ENCODE assay signal across 7 mouse cellular contexts in genomic region chr5:139252081-139252909, GRCm38 (mm10). TPM values are rescaled to one million over a fixed set of nuclear protein-coding genes. Genes with fewer than 3 reads are reported as not detected.
DNase-seq lines count a peak whose midpoint lies in the region; ATAC-seq lines count a peak whose summit lies in the region.

Get4 (plus strand) TSS chr5:139252324.

- peaks cover 32% of the 10 kb centered on the region for H3K36me3 ChIP-seq in embryonic facial prominence, embryonic 12.5 days
- H3K36me3 ChIP-seq in limb, embryonic 11.5 days (ENCODE audit: control insufficient read depth, insufficient read depth, low read length): peaks cover 10% of the 10 kb centered on the region; the same call in 1 of the 2 replicates
- peaks cover 41% of the 10 kb centered on the region for H3K36me3 ChIP-seq in midbrain, embryonic 14.5 days (ENCODE audit: control insufficient read depth, insufficient read depth, low read length)

- no peaks in the 10 kb centered on the region for H3K27me3 ChIP-seq in embryonic facial prominence, embryonic 12.5 days
- H3K27me3 ChIP-seq in limb, embryonic 11.5 days (ENCODE audit: control insufficient read depth, insufficient read depth, low read length): no peaks in the 10 kb centered on the region
- no peaks in the 10 kb centered on the region for H3K27me3 ChIP-seq in midbrain, embryonic 14.5 days (ENCODE audit: control insufficient read depth, insufficient read depth, low read length)

- under 1% methylated on average over 87 of the region's 90 CpGs for WGBS in embryonic facial prominence, embryonic 12.5 days
- WGBS in limb, embryonic 11.5 days: under 1% methylated on average over 86 of the region's 90 CpGs
- WGBS in midbrain, embryonic 14.5 days: under 1% methylated on average over 89 of the region's 90 CpGs

- H3K9ac ChIP-seq in embryonic facial prominence, embryonic 12.5 days: peak within 1 kb of the TSS; percentile 90
- peak within 1 kb of the TSS; percentile 70 for H3K9ac ChIP-seq in limb, embryonic 11.5 days (ENCODE audit: low read length)
- H3K9ac ChIP-seq in midbrain, embryonic 14.5 days (replicated peaks; ENCODE audit: low read length): peak within 1 kb of the TSS; percentile 77

- peak within 1 kb of the TSS; percentile 90 for H3K27ac ChIP-seq in embryonic facial prominence, embryonic 12.5 days
- H3K27ac ChIP-seq in limb, embryonic 11.5 days (replicated peaks; ENCODE audit: low read depth, low read length): peak within 1 kb of the TSS; percentile 64; the same call in 1 of the 2 replicates
- H3K27ac ChIP-seq in midbrain, embryonic 14.5 days (replicated peaks; ENCODE audit: low read depth, low read length): peak within 1 kb of the TSS; percentile 93

- peak within 1 kb of the TSS; percentile 96 for H3K4me2 ChIP-seq in embryonic facial prominence, embryonic 12.5 days (replicated peaks)
- peak within 1 kb of the TSS; percentile 92 for H3K4me2 ChIP-seq in limb, embryonic 11.5 days (ENCODE audit: low read depth, severe bottlenecking)
- peak within 1 kb of the TSS; percentile 93 for H3K4me2 ChIP-seq in midbrain, embryonic 14.5 days (ENCODE audit: low read length)

- peak; percentile 94 for ATAC-seq in embryonic facial prominence, embryonic 12.5 days (ENCODE audit: insufficient number of reproducible peaks, insufficient read depth, low FRiP score, low TSS enrichment)
- peak; percentile 95 for ATAC-seq in limb, embryonic 11.5 days (ENCODE audit: insufficient number of reproducible peaks, low FRiP score, low TSS enrichment, low read depth)
- peak; percentile 96 for ATAC-seq in midbrain, embryonic 14.5 days (ENCODE audit: low FRiP score, low TSS enrichment)

- peak; percentile 99 for DNase-seq in adrenal gland, postnatal 25 days
- DNase-seq in heart, adult 11 months: peak; percentile 100
- DNase-seq in kidney, adult 18-20 months: peak; percentile 99
- DNase-seq in limb, embryonic 11.5 days (ENCODE audit: low spot score): peak; percentile 99
- DNase-seq in midbrain, embryonic 14.5 days: peak; percentile 100
- peak; percentile 99 for DNase-seq in spleen, adult 18-20 months

- H3K9me3 ChIP-seq in embryonic facial prominence, embryonic 12.5 days: no peaks in the 10 kb centered on the region
- H3K9me3 ChIP-seq in limb, embryonic 11.5 days (ENCODE audit: control insufficient read depth, low read length): no peaks in the 10 kb centered on the region
- H3K9me3 ChIP-seq in midbrain, embryonic 14.5 days (ENCODE audit: control insufficient read depth, low read length): no peaks in the 10 kb centered on the region

- peak within 1 kb of the TSS; percentile 82 for H3K4me3 ChIP-seq in embryonic facial prominence, embryonic 12.5 days
- H3K4me3 ChIP-seq in limb, embryonic 11.5 days (ENCODE audit: low read depth, low read length): peak within 1 kb of the TSS; percentile 58
- H3K4me3 ChIP-seq in midbrain, embryonic 14.5 days (replicated peaks; ENCODE audit: low read depth, low read length): peak within 1 kb of the TSS; percentile 72

- H3K4me1 ChIP-seq in embryonic facial prominence, embryonic 12.5 days: peaks cover 9% of the 10 kb centered on the region
- H3K4me1 ChIP-seq in limb, embryonic 11.5 days (ENCODE audit: control insufficient read depth, insufficient read depth, low read length): peaks cover 10% of the 10 kb centered on the region
- H3K4me1 ChIP-seq in midbrain, embryonic 14.5 days (ENCODE audit: control insufficient read depth, insufficient read depth, low read length): peaks cover 12% of the 10 kb centered on the region

RNA-seq across cellular contexts. Expression of gene Get4, which starts in this region (rescaled TPM):
- total RNA-seq in adrenal gland, postnatal 25 days (2021): 75.7 and 104 TPM in 2 replicates
- 157 and 164 TPM in 2 replicates for polyA plus RNA-seq in embryonic facial prominence, embryonic 12.5 days (2016; fragmentation: Nextera tagmentation; extraction: Ambion mirVana)
- polyA plus RNA-seq in limb, embryonic 11.5 days (2014; fragmentation: Nextera tagmentation; extraction: Ambion mirVana): 148 and 159 TPM in 2 replicates
- polyA plus RNA-seq in midbrain, embryonic 14.5 days (2014; fragmentation: Nextera tagmentation; extraction: Ambion mirVana): 113 and 119 TPM in 2 replicates

Comparison
In these comparisons a context has a peak if more than half of its experiments do, and no peak if none do; other contexts are left out.
1. Peak in every context shown above with its lines: DNase-seq, ATAC-seq, H3K4me3 ChIP-seq and H3K27ac ChIP-seq.